Mouse (Mus musculus): ENCODE measurements at regions not wholly inside any gene's neighbourhood (a gene's known extent, or its start where the extent isn't known, plus 50 kb on each side); places are given as distances from the start of the nearest gene placed in this dataset.
"Not testable (repeated sequence)": the region's sequence is repeated elsewhere in the genome, so short reads cannot be mapped to it uniquely, and the experiment has no call there.

- DNase-seq = no peak
These were observed 307.9 kb downstream of the Abcc12 start for GRCm38 (mm10) chr8:86272626-86273025.

DNA sequence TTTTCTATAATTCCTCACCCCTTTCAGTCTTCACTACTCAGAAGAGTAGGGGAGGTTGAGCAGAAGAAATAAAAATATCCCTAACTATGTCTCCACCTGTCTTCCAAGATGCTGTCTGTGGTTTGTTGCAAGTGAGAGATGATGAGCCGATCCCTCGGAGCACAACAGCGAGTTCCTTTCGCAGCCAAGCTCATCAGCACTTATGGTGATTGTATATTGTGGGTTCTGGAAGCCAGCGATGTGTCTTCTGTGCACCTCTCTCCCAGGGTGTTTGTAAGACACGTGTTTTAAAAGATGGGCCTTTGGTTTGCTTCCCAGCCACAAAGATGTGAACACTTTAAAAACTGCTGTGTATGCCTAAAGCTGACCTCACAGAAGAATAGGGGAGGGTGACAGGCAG, 309.0 kb downstream of the Abcc12 start:
- DNase-seq = no peak

DNA sequence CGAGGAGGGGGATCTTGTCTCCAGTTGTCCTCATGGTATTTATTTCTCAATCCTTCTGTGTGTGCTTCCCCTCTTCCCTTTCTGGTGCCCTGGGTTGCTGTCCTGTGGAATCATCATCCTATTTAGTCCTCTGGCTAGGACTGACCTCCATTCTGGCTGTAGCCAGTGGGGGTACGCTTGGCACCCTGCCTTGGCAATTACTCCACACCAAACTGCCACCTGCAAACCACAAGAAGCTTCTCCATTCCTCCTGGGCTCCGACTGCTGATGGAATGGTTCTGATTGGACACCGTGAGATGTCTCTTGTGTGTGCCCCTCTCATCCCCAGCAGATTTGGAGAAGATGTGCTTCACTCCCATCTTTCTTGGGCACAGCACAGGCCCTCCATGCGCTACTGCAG, 322.5 kb downstream of the Abcc12 start:
- DNase-seq = no peak

- DNase-seq = no peak
These were observed 325.1 kb downstream of the Abcc12 start for GRCm38 (mm10) chr8:86255431-86255830.

DNA sequence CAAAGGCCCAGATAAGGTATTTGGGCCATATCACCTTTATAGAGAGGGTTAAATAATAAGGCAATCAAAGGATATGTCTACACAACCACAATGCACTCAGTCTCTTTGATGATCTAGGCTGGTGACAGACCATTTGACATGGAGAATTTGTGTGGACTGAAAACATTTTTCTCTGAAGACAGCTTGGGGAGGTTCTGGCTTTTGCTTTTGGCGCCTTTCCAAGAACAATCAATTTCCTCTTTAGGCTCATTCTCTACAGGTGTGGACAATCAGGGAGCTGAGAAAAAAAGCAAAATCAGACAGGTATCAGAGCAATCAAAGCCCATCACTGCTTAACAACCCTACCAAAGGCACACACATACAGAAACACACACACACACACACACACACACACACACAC, 325.8 kb downstream of the Abcc12 start:
- DNase-seq = no peak

GRCm38 (mm10) chr8:86252696-86253355, 327.7 kb downstream of the Abcc12 start:
- peak in 1 of 2 experiments; percentile 23 for DNase-seq

GRCm38 (mm10) chr8:86234696-86235095, 345.8 kb downstream of the Abcc12 start:
- no peak for DNase-seq

DNA sequence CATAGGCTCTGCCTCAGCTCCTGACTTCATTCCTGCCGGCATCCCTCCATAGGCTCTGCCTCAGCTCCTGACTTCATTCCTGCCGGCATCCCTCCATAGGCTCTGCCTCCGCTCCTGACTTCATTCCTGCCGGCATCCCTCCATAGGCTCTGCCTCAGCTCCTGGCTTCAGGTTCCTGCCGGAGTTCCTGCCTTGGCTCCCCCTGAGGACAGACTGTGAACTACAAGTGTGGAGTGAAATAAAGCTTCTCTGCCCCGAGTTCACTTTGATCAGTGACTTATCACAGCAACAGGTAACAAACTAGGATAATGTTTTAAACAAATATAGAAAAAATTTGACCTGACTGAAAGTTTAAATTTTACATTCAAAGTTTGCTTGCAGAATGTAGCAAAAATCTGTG, 348.5 kb downstream of the Abcc12 start:
- not testable (repeated sequence) for DNase-seq

DNA sequence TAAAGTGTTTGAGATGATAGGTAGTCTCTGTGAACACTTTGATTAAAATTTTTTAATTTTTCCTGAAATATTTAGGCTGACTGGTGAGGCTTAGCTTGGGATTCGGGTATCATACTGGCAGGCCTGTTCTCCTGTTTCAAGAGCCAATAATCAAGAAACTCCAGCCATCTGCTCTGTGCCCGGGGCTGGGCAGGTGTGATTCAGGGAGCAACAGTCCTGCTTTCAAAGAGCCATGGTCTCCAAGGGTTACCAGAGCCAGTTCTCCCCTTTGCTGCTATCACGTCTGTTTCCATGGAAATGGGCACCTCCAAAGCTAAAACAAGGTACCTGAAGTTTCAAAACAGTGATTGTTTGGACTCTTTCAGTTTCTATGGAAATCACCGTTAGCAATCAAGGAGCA, 355.6 kb downstream of the Abcc12 start:
- DNase-seq = no peak

GRCm38 (mm10) chr8:86222715-86223114, 357.8 kb downstream of the Abcc12 start:
- no peak for DNase-seq

DNA sequence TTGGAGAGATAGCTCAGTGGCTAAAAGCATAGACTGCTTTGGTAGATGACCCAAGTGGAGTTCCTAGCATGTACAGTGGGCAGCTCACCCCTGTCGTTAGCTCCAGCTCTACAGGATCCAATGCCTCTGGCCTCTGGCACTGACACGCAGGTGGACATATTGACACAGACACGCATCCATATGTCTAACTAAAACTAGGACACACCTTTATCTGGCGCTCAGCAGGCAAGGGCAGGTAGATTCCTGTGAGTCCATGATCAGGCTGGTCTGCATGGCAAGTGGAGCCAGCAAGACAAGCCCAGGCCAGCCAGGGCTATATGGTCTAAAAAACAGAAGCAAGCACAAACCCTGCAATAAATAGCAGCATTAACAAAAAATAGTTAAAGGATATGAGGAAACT, 358.3 kb downstream of the Abcc12 start:
- DNase-seq = no peak

GRCm38 (mm10) chr8:86214399-86214798, 366.1 kb downstream of the Abcc12 start:
- no peak for DNase-seq

- no peak for DNase-seq
These were observed 368.0 kb downstream of the Abcc12 start for GRCm38 (mm10) chr8:86212461-86212860.

DNA sequence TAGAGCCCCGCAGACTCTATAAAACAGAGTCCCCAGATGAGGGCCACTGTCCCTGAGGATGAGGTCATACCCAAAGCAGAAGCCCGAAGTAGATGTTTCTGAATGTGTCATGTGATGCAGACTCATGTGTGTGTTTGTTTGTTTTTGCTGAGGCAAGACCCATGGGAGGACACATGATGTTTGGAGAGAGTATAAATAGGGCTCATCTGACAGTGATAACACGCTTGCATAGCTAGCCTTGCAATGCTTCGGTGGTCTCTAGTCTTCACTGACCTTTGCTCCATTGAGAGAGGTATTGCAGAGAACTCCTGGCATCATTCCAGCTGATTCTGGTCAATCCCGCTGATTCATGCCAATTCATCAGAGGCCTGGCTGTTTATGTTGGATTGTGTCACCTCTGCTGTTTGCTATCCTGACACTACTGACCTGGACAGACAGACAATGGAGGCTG, 368.1 kb downstream of the Phkb start:
- no peak for DNase-seq

DNA sequence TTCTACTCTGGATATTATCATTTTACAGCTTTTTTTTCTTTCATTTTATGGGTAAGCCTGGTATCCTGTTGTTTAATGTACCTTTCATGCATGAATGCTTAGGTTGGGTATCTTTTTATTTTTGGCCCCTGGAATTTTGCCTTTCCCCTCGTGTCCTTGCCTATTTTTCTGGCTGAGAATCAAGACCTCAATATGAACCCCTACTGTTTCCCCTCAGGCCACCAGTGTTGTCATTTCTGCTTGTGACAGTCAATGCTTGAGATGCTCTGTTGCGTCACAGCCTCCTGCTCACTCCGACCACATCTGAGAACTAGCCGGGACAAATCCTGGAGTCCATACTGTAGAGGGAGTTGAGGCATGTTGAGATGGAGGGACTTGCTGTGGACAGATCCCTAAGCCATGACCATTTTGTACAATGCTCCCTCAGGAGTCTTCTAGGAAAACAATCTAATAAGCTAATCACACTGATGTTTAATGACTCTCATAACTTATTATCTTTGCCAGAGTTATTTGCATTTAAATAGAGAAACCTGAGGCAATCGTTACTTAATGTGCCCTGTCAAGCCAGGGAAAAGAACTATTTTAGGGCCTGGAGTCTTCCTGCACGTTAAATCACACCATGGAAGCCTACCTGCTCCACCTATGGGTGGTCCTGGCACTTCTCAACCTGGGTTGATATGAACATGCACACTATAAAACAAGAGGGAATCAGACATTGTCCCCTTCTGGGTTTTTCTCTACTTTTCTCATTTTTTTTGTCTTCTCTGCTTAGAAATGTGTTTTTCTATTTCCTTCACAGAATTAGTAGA, 363.9 kb downstream of the Phkb start:
- no peak for DNase-seq

DNA sequence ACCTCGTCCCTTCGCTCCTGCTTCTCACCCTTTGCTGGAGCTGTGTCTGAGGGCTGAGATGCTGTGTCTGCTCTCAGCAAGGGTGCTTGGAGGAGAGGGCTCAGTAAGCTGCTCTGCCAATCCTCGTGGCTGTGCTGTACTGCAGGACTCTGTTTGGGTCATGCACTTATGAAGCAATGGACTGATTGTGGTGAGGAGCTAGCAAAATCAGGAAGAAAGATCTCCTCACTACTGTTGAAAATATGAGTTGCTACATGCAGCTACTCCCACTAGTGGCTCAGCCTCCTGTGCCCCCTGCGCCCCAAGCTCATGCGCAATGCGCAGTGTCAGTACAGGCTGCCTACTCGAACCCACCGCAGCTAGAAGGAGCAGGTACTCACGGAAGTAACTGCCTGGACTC, 362.3 kb downstream of the Phkb start:
- DNase-seq = no peak

- DNase-seq = no peak
These were observed 361.1 kb downstream of the Phkb start for GRCm38 (mm10) chr8:86201830-86202229.

DNA sequence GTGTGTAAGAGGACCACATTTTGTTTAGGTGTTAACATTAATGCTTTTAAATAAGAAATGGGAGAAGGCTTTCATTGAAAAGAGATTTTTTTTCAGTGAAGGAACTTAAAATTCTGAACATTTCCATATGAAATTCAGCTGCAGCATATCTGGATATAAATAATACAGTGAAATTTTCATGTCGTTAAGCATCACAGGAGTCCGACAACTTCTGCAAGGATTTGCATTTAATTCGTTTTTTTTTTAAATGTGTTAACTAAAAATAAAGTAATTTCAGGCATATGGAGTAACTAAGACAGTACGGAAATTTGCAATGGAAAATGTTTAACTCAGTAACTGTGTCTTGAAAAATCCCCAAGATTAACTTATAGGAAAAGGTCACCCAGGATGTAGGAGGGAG, 351.5 kb downstream of the Phkb start:
- DNase-seq = no peak

DNA sequence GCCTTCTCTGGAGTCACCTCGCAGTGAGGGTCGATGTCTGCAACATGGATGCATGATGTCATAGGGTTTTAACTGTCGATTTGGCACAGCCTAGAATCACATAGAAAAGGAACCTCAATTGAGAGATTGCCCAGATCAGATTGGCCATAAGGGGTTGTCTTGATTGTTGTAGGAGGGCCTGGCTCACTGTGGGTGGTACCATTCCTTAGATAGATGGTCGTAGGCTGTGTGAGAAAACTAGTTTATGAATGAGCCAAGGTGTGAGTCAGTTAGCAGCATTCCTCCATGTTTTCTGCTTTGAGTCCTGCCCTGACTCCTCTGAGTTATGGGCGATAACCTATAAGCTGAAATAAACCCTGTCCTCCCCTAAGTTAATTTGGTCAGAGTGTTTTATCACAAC, 343.9 kb downstream of the Phkb start:
- DNase-seq = no peak

GRCm38 (mm10) chr8:86180793-86181192, 340.0 kb downstream of the Phkb start:
- no peak for DNase-seq

DNA sequence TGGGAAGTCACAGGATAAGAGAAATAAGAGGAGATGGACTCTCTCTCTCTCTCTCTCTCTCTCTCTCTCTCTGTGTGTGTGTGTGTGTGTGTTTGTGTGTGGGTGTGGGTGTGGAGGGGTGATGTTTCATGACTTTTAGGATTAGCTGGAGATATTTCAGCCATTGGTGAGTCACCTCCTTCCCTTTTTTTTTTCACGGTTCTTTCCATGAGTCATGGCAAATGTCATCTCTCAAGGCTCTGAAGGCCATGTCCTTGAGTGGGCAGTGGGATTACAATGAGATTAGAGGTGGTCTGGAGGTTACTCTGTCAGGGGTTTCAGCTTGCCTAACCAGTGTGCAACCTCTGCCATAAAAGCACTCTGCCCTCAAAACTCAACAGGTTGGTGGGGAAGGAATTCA, 329.3 kb downstream of the Phkb start:
- no peak for DNase-seq

DNA sequence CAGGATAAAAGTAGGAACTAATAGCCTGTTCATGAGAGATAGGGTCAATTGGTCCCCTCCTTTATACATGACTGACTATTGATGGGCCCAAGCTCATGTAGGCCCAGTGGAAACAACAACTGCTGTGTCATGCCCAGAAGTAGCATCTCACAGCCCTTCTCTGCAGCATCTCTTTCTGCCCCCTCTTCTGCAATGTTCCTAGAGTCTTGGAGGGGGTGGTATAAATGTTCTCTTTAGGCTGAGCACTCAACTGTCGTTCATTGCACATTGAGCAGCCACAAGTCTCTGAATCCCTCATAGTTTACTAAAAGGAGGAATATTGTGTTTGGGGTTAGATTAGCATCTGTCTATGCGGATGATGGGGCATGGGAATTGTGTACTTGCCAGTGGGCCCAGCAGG, 324.1 kb downstream of the Phkb start:
- DNase-seq = no peak

GRCm38 (mm10) chr8:86159074-86159783, 318.5 kb downstream of the Phkb start:
- DNase-seq = no peak

DNA sequence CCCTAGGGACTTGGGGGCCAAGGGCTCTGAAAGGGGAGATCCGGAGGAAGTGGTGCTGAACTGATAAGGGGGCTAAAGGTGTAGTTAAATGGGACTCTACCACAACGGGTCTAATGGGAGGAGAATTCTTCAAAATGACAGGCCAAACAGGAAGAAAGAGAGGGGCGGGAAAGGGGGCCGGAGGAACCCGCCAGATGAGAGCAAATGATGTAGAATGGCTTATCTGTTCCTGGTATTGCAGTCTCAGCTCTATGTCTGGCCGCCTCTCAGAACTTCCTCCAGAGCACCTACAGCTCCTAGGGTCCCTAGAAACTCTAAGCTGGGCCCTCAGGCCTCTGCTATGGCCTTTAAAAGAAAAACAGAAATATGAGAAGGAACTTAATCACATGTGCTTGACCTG, 306.8 kb downstream of the Phkb start:
- no peak for DNase-seq
